Mouse (Mus musculus) stomach, postnatal 0 days (tissue): ENCODE data around the gene Plcxd2. TPM values are rescaled to one million over a fixed set of nuclear protein-coding genes. Genes with fewer than 3 reads are reported as not detected.

Experiments used
- ATAC-seq: fragments of 200-750 bp; cut with Nextera tagmentation; 2 replicates; pipeline ENCODE4 v1.8.0; 2017; ENCODE audit not compliant: low FRiP score, low TSS enrichment
- DNase-seq: peaks from one replicate; pipeline ENCODE4 v3.0.0-alpha.2; 2016; ENCODE audit warnings: low spot score
- H3K27ac ChIP-seq: fragments of 300-500 bp; sonication (generic); replicated peaks from 2 replicates; pipeline ENCODE4 v1.5.1; 2014; ENCODE audit warnings: mild to moderate bottlenecking, control low read depth
- H3K27me3 ChIP-seq: fragments of 300-500 bp; sonication (generic); 2 replicates; pipeline ENCODE4 v1.6.1; 2014; ENCODE audit warnings: low read length; ENCODE audit not compliant: control insufficient read depth, insufficient read depth
- H3K36me3 ChIP-seq: fragments of 300-500 bp; sonication (generic); 2 replicates; pipeline ENCODE4 v1.6.1; 2014; ENCODE audit warnings: low read length, mixed read lengths; ENCODE audit not compliant: control insufficient read depth, insufficient read depth
- H3K4me1 ChIP-seq: fragments of 300-500 bp; sonication (generic); replicated peaks from 2 replicates; pipeline ENCODE4 v1.6.1; 2014; ENCODE audit warnings: antibody characterized with exemption; ENCODE audit not compliant: control insufficient read depth, insufficient read depth
- H3K4me2 ChIP-seq: fragments of 300-500 bp; sonication (generic); replicated peaks from 2 replicates; pipeline ENCODE4 v1.6.1; 2014; ENCODE audit warnings: low read depth, mild to moderate bottlenecking, control low read depth, moderate library complexity
- H3K4me3 ChIP-seq: fragments of 300-500 bp; sonication (generic); 2 replicates; pipeline ENCODE4 v1.5.1; 2014; ENCODE audit warnings: low read depth, low read length, control low read depth
- H3K9ac ChIP-seq: fragments of 300-500 bp; sonication (generic); 2 replicates; pipeline ENCODE4 v1.6.1; 2014; ENCODE audit warnings: mild to moderate bottlenecking, low read length, control low read depth, mixed read lengths
- H3K9me3 ChIP-seq: fragments of 300-500 bp; sonication (generic); 2 replicates; pipeline ENCODE4 v1.6.1; 2016; ENCODE audit warnings: low read length; ENCODE audit not compliant: control insufficient read depth
- CTCF ChIP-seq: IDR thresholded peaks from 2 replicates; pipeline ENCODE4 v1.5.1; 2016; ENCODE audit warnings: antibody characterized with exemption, low read depth, mild to moderate bottlenecking, moderate library complexity
- EP300 ChIP-seq: optimal IDR thresholded peaks from 2 replicates; pipeline ENCODE3; 2016; ENCODE audit warnings: antibody characterized with exemption
- WGBS: fragments of 180-500 bp; shearing (Covaris S2); extraction: QIAGEN DNeasy Blood & Tissue Kit; methylation state at CpG from one replicate; pipeline ENCODE4 v1.1.7; 2014; 5-methylcytosine and 5-hydroxymethylcytosine counted together
- polyA plus RNA-seq: library from polyadenylated mRNA; unstranded; fragments of >200 nt; fragmentation: Nextera tagmentation; extraction: Ambion mirVana; gene quantifications from 2 replicates; pipeline ENCODE4 v1.2.1, GENCODE M21; 2015

The Plcxd2 gene
- polyA plus RNA-seq, 1 experiment from 2014 or later: 2.2 TPM

DNA sequence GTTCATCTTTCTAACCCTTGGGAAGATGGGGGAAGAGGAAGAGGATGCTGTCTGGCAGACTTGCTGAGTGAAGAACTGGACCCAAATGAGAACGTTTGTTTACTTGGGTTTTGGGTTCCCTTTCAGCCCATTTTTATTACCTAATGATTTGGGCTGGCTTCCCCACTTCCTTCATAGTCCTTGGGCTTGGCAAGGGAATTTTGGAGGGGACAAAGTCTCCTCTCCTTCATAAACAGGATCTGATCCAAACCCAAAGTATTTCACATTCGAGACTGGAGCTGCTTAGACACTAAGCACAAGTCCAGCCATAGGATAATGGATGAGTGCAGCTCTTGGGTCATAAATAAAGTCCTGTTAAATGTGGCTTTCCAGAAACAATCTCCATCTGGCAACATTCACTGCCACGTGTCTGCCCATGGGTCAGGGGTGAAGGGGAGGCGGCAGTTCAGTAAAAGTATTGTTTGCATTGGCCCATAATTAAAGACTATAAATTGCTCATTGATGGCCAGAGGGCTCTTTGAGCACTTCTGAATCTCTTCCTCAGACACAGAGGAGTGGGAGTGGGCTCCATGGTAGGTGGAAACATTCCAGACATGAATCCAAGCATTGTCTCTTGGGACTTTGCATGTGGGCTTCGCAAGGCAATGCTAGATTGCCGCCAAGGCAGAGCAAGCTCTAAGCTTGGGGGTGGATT lies 86.1 kb downstream of the Plcxd2 start:
- 0 out of 2 replicates have a peak, but pooled peaks cover 3% of the 10 kb centered on the region for H3K4me1 ChIP-seq
- H3K27ac ChIP-seq: no peak overlapping the region
- no peak overlapping the region for H3K4me2 ChIP-seq
- H3K9ac ChIP-seq: no peak overlapping the region
- no peaks in the 10 kb centered on the region for H3K9me3 ChIP-seq
- DNase-seq (no peak), ATAC-seq (no peak)
- TF ChIP-seq EP300 (no peak), CTCF (no peak)
- no peak overlapping the region for H3K4me3 ChIP-seq
- no peaks in the 10 kb centered on the region for H3K36me3 ChIP-seq
- 44% methylated on average over 6 of the region's 6 CpGs for WGBS
- no peaks in the 10 kb centered on the region for H3K27me3 ChIP-seq

DNA sequence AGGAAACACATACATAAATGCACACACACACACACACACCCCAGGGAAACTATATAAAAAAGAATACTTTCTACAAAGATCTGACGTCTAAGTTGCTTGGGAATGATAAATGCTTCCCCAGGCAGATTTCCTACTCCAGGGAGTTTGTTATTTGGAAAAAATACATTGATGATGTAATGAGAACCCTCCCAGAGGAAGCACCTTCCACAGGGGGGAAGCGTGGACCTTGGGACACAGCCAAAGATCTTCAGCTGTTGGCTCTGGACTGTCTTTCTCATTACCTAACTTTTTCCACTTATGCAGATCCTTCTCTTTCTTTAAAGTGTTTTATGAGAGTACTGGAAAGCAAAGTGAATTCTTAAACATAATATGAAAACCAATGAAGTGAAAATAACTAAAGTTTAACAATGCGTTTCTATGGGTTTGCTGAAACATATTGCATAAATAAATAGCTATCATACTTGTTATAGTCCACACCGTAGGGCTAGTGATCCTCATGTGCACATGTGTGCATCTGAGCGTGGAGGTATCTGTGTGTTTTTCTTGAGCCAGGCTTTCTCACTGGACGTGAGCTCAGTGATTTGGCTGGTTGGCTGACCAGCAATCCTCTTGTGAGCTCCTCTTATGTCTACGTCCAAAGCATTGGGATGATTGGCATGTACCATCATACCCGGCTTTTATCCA lies 87.3 kb downstream of the Plcxd2 start:
- no peaks in the 10 kb centered on the region for H3K9me3 ChIP-seq
- 58% methylated on average over 8 of the region's 8 CpGs for WGBS
- DNase-seq: no peak

DNA sequence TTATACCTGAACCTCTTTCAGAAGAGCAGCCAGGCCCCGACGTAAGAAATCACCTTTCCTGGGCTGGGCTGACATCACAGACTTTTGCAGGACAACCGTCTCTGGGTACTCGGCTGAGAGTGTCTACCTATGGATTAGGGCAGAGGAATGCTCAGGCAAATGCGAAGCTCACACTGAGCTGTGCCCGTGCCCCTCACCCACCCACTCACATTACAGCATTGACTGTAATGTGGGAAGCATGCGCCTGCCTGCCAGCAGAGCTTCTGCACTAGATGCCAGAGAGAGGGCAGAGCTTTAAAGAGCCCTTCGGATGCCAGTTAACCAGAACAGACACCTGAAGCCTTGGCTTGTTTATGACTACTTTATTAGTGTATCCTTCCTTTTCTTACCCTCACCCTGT lies 90.4 kb downstream of the Plcxd2 start:
- WGBS: 67% methylated on average over 8 of the region's 8 CpGs
- Histone ChIP-seq H3K9me3 (no peaks in the 10 kb centered on the region), H3K27me3 (no peaks in the 10 kb centered on the region), H3K9ac (no peak overlapping the region), H3K4me2 (no peak overlapping the region), H3K36me3 (no peaks in the 10 kb centered on the region), H3K27ac (no peak overlapping the region), H3K4me1 (no peaks in the 10 kb centered on the region), H3K4me3 (no peak overlapping the region)
- TF ChIP-seq EP300 (no peak), CTCF (no peak)
- ATAC-seq: no peak
- DNase-seq: no peak

More for the DNA sequence above, 87.3 kb downstream of the Plcxd2 start:
- H3K9ac ChIP-seq: no peak overlapping the region
- no peak overlapping the region for H3K4me2 ChIP-seq
- no peaks in the 10 kb centered on the region for H3K27me3 ChIP-seq
- no peaks in the 10 kb centered on the region for H3K36me3 ChIP-seq
- no peak; the same call in 1 of the 2 replicates for ATAC-seq
- 0 out of 2 replicates have a peak, but pooled peaks cover 3% of the 10 kb centered on the region for H3K4me1 ChIP-seq
- TF ChIP-seq CTCF (no peak), EP300 (no peak)
- H3K4me3 ChIP-seq: no peak overlapping the region
- no peak overlapping the region for H3K27ac ChIP-seq

Other genes starting within 250 kb of the Plcxd2 start
- gene Phldb2, start 56.6 kb downstream of the Plcxd2 start, polyA plus RNA-seq: 9.7 and 13.2 TPM in 2 replicates
- 0.07 TPM in 2 replicates for gene Cd96, start 110.0 kb upstream of the Plcxd2 start, polyA plus RNA-seq
- 1.3 and 2.0 TPM in 2 replicates for gene Gm4737, start 144.9 kb upstream of the Plcxd2 start, polyA plus RNA-seq